Mouse (Mus musculus): ENCODE measurements around the gene Pappa. TPM values are rescaled to one million over a fixed set of nuclear protein-coding genes. Genes with fewer than 3 reads are reported as not detected.
A peak's percentile ranks its signal among the peaks of the same experiment; 100 is the strongest.

Pappa gene
- total and polyA plus RNA-seq, 2 experiments from 2014 or later: 0.75 to 4.3 TPM

GRCm38 (mm10) chr4:65192810-65193209, 68.8 kb downstream of the Pappa start:
- WGBS: 85% methylated on average over 3 of the region's 3 CpGs
- DNase-seq (ENCODE audit: low spot score) (no peak), ATAC-seq (no peak)

GRCm38 (mm10) chr4:65195971-65196370, 72.0 kb downstream of the Pappa start:
- 82% methylated on average over 1 of the region's 1 CpGs for WGBS
- no peak for TF ChIP-seq CTCF (IDR thresholded peaks at IDR 0.05; ENCODE audit: low read depth)
- no peaks in the 10 kb centered on the region for H3K4me1 ChIP-seq (ENCODE audit: insufficient read depth, low read length)
- H3K4me2 ChIP-seq (ENCODE audit: low read depth, low read length): no peak overlapping the region
- no peaks in the 10 kb centered on the region for H3K27me3 ChIP-seq (ENCODE audit: insufficient read depth, low read length)
- H3K27ac ChIP-seq: no peak overlapping the region
- H3K9me3 ChIP-seq (ENCODE audit: low read length): no peaks in the 10 kb centered on the region
- no peak for ATAC-seq
- no peak overlapping the region for H3K4me3 ChIP-seq (ENCODE audit: low read length)
- DNase-seq (ENCODE audit: low spot score): no peak
- H3K36me3 ChIP-seq (ENCODE audit: insufficient read depth, low read length): no peaks in the 10 kb centered on the region
- H3K9ac ChIP-seq (replicated peaks; ENCODE audit: low read length): no peak overlapping the region

More at GRCm38 (mm10) chr4:65192810-65193209, 68.8 kb downstream of the Pappa start:
- Histone ChIP-seq H3K36me3 (ENCODE audit: insufficient read depth, low read length) (no peaks in the 10 kb centered on the region), H3K4me3 (ENCODE audit: low read length) (no peak overlapping the region), H3K9ac (replicated peaks; ENCODE audit: low read length) (no peak overlapping the region), H3K4me2 (ENCODE audit: low read depth, low read length) (no peak overlapping the region), H3K27ac (no peak overlapping the region), H3K4me1 (ENCODE audit: insufficient read depth, low read length) (no peaks in the 10 kb centered on the region), H3K27me3 (ENCODE audit: insufficient read depth, low read length) (no peaks in the 10 kb centered on the region), H3K9me3 (ENCODE audit: low read length) (no peaks in the 10 kb centered on the region)
- no peak for TF ChIP-seq CTCF (IDR thresholded peaks at IDR 0.05; ENCODE audit: low read depth)

GRCm38 (mm10) chr4:65203666-65204065, 79.7 kb downstream of the Pappa start:
- no peak overlapping the region for H3K27ac ChIP-seq
- no peak for DNase-seq (ENCODE audit: low spot score)
- WGBS: 89% methylated on average over 5 of the region's 5 CpGs
- no peak overlapping the region for H3K4me3 ChIP-seq (ENCODE audit: low read length)
- no peak for TF ChIP-seq CTCF (IDR thresholded peaks at IDR 0.05; ENCODE audit: low read depth)
- no peaks in the 10 kb centered on the region for H3K9me3 ChIP-seq (ENCODE audit: low read length)
- no peak for ATAC-seq
- no peak overlapping the region for H3K9ac ChIP-seq (replicated peaks; ENCODE audit: low read length)
- no peaks in the 10 kb centered on the region for H3K4me1 ChIP-seq (ENCODE audit: insufficient read depth, low read length)
- H3K27me3 ChIP-seq (ENCODE audit: insufficient read depth, low read length): no peaks in the 10 kb centered on the region
- H3K36me3 ChIP-seq (ENCODE audit: insufficient read depth, low read length): no peaks in the 10 kb centered on the region
- H3K4me2 ChIP-seq (ENCODE audit: low read depth, low read length): no peak overlapping the region

- Histone ChIP-seq H3K27me3 (ENCODE audit: insufficient read depth, low read length) (no peaks in the 10 kb centered on the region), H3K36me3 (ENCODE audit: insufficient read depth, low read length) (no peaks in the 10 kb centered on the region), H3K9ac (replicated peaks; ENCODE audit: low read length) (no peak overlapping the region), H3K4me2 (ENCODE audit: low read depth, low read length) (no peak overlapping the region), H3K27ac (no peak overlapping the region), H3K4me3 (ENCODE audit: low read length) (no peak overlapping the region), H3K9me3 (ENCODE audit: low read length) (no peaks in the 10 kb centered on the region), H3K4me1 (ENCODE audit: insufficient read depth, low read length) (no peaks in the 10 kb centered on the region)
- DNase-seq (ENCODE audit: low spot score) (no peak), ATAC-seq (no peak)
- 85% methylated on average over 2 of the region's 2 CpGs for WGBS
- TF ChIP-seq CTCF (IDR thresholded peaks at IDR 0.05; ENCODE audit: low read depth): no peak
Observed at GRCm38 (mm10) chr4:65205446-65205845, 81.5 kb downstream of the Pappa start.

- Histone ChIP-seq H3K27ac (no peak overlapping the region), H3K27me3 (ENCODE audit: insufficient read depth, low read length) (no peaks in the 10 kb centered on the region), H3K9ac (replicated peaks; ENCODE audit: low read length) (no peak overlapping the region), H3K4me3 (ENCODE audit: low read length) (no peak overlapping the region), H3K4me1 (ENCODE audit: insufficient read depth, low read length) (no peaks in the 10 kb centered on the region), H3K9me3 (ENCODE audit: low read length) (no peaks in the 10 kb centered on the region), H3K4me2 (ENCODE audit: low read depth, low read length) (no peak overlapping the region), H3K36me3 (ENCODE audit: insufficient read depth, low read length) (no peaks in the 10 kb centered on the region)
- DNase-seq (ENCODE audit: low spot score): no peak
- 85% methylated on average over 3 of the region's 3 CpGs for WGBS
- ATAC-seq: no peak
- no peak for TF ChIP-seq CTCF (IDR thresholded peaks at IDR 0.05; ENCODE audit: low read depth)
Observed at GRCm38 (mm10) chr4:65209369-65210015, 85.5 kb downstream of the Pappa start.

GRCm38 (mm10) chr4:65216682-65217081, 92.7 kb downstream of the Pappa start:
- H3K9ac ChIP-seq (replicated peaks; ENCODE audit: low read length): no peak overlapping the region
- H3K4me2 ChIP-seq (ENCODE audit: low read depth, low read length): no peak overlapping the region
- 27% methylated on average over 3 of the region's 3 CpGs for WGBS
- TF ChIP-seq CTCF (IDR thresholded peaks at IDR 0.05; ENCODE audit: low read depth): no peak
- H3K9me3 ChIP-seq (ENCODE audit: low read length): no peaks in the 10 kb centered on the region
- ATAC-seq (no peak), DNase-seq (ENCODE audit: low spot score) (no peak)
- no peaks in the 10 kb centered on the region for H3K4me1 ChIP-seq (ENCODE audit: insufficient read depth, low read length)
- H3K4me3 ChIP-seq (ENCODE audit: low read length): no peak overlapping the region
- no peaks in the 10 kb centered on the region for H3K36me3 ChIP-seq (ENCODE audit: insufficient read depth, low read length)
- H3K27ac ChIP-seq: no peak overlapping the region
- H3K27me3 ChIP-seq (ENCODE audit: insufficient read depth, low read length): no peaks in the 10 kb centered on the region

- Histone ChIP-seq H3K9ac (replicated peaks; ENCODE audit: low read length) (no peak overlapping the region), H3K4me3 (ENCODE audit: low read length) (no peak overlapping the region), H3K9me3 (ENCODE audit: low read length) (no peaks in the 10 kb centered on the region), H3K27me3 (ENCODE audit: insufficient read depth, low read length) (no peaks in the 10 kb centered on the region), H3K36me3 (ENCODE audit: insufficient read depth, low read length) (no peaks in the 10 kb centered on the region), H3K4me2 (ENCODE audit: low read depth, low read length) (no peak overlapping the region), H3K4me1 (ENCODE audit: insufficient read depth, low read length) (no peaks in the 10 kb centered on the region), H3K27ac (no peak overlapping the region)
- DNase-seq (ENCODE audit: low spot score): peak; percentile 48
- TF ChIP-seq CTCF (IDR thresholded peaks at IDR 0.05; ENCODE audit: low read depth): no peak
- ATAC-seq: peak; percentile 62; the same call in 1 of the 2 replicates
- WGBS: 45% methylated on average over 9 of the region's 9 CpGs
Observed at GRCm38 (mm10) chr4:65217651-65218364, 93.8 kb downstream of the Pappa start.

Measured in hindbrain, postnatal 0 days (tissue).